Mouse (Mus musculus) liver, embryonic 15.5 days (tissue): ENCODE measurements around the gene Elmod1. TPM values are rescaled to one million over a fixed set of nuclear protein-coding genes. Genes with fewer than 3 reads are reported as not detected.
"Not testable (repeated sequence)": the region's sequence is repeated elsewhere in the genome, so short reads cannot be mapped to it uniquely, and the experiment has no call there.

Source experiments
- ATAC-seq: fragments of 200-750 bp; cut with Nextera tagmentation; 2 replicates; pipeline ENCODE4 v1.8.0; 2017; ENCODE audit warnings: moderate number of reproducible peaks, mild to moderate bottlenecking, moderate library complexity; ENCODE audit not compliant: insufficient read depth
- H3K27ac ChIP-seq: fragments of 300-500 bp; sonication (generic); replicated peaks from 2 replicates; pipeline ENCODE4 v1.5.1; 2015; ENCODE audit warnings: mild to moderate bottlenecking, inconsistent platforms
- H3K27me3 ChIP-seq: fragments of 300-500 bp; sonication (generic); 2 replicates; pipeline ENCODE4 v1.6.1; 2015; ENCODE audit warnings: mild to moderate bottlenecking, inconsistent platforms
- H3K36me3 ChIP-seq: fragments of 300-500 bp; sonication (generic); replicated peaks from 2 replicates; pipeline ENCODE4 v1.6.1; 2015; ENCODE audit warnings: moderate library complexity, mild to moderate bottlenecking, inconsistent platforms
- H3K4me1 ChIP-seq: fragments of 300-500 bp; sonication (generic); replicated peaks from 2 replicates; pipeline ENCODE4 v1.6.1; 2015; ENCODE audit warnings: inconsistent platforms
- H3K4me2 ChIP-seq: fragments of 300-500 bp; sonication (generic); 2 replicates; pipeline ENCODE4 v1.6.1; 2015; ENCODE audit warnings: moderate library complexity, mild to moderate bottlenecking, inconsistent platforms
- H3K4me3 ChIP-seq: fragments of 300-500 bp; sonication (generic); replicated peaks from 2 replicates; pipeline ENCODE4 v1.5.1; 2015; ENCODE audit warnings: mild to moderate bottlenecking, inconsistent platforms
- H3K9ac ChIP-seq: fragments of 300-500 bp; sonication (generic); 2 replicates; pipeline ENCODE4 v1.6.1; 2015; ENCODE audit warnings: moderate library complexity, mild to moderate bottlenecking, inconsistent platforms
- H3K9me3 ChIP-seq: fragments of 300-500 bp; sonication (generic); replicated peaks from 2 replicates; pipeline ENCODE4 v1.6.1; 2016; ENCODE audit warnings: inconsistent platforms
- WGBS: fragments of 180-500 bp; shearing (Covaris S2); methylation state at CpG from one replicate; pipeline ENCODE4 v1.1.7; 2015; ENCODE audit warnings: mixed read lengths; ENCODE audit not compliant: insufficient replicate concordance; 5-methylcytosine and 5-hydroxymethylcytosine counted together
- polyA plus RNA-seq: library from polyadenylated mRNA; unstranded; fragments of >200 nt; fragmentation: Nextera tagmentation; extraction: Ambion mirVana; gene quantifications from 2 replicates; pipeline ENCODE4 v1.2.1, GENCODE M21; 2015

Elmod1 gene
- not detected in 2 replicates for polyA plus RNA-seq

DNA sequence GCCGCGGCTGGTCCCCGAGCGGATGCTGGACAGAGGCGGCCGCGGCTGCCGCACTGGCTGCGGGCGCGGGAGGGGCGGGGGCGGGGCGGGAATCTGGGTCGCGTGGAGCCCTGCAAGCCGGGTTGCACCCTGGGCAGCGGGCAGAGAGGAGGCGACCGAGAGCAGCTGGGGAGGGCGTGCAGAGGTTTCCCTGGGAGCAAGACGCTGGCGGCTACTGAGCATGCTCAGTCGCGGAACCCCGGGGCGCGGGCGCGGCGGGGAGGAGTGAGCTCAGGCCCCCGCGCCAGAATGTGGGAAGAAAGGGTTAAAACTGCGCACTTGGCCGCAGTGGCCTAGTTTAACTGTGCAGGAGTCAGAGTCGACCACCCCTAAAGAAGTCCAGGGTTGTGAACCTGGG is at the start of gene Elmod1:
Gene Elmod1 (minus strand): TSS at position 180 of the 397 bp plus-strand sequence.
- Histone ChIP-seq H3K4me1 (no peaks in the 10 kb centered on the region), H3K9ac (no peak within 1 kb of the TSS), H3K27ac (no peak within 1 kb of the TSS), H3K36me3 (no peaks in the 10 kb centered on the region), H3K9me3 (no peaks in the 10 kb centered on the region), H3K4me2 (peak within 1 kb of the TSS; percentile 53), H3K4me3 (peak within 1 kb of the TSS; percentile 15; the same call in 1 of the 2 replicates), H3K27me3 (peaks cover 42% of the 10 kb centered on the region)
- ATAC-seq: no peak
- 1% methylated on average over 36 of the region's 36 CpGs for WGBS

DNA sequence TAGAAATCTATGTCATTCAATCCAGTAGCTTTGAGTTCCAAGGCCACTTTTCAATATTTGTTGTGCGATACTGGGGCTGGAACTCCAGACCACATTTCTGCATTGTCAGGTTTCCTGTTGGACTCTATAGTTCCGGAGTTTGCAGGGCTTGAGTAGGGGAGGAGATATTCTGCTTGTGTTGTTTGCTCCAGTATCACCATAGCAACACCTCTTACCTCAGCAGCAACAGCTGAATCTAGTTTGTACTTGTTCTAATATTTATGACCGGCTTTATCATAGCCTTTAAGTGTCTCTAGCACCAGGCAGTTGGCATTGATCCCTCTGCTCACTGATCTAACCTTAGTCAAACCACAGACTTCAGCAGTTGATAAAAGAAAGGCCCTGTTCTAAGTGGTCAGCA is 47.7 kb upstream of the Elmod1 start:
- no peak for ATAC-seq
- Histone ChIP-seq H3K27ac (no peak overlapping the region), H3K36me3 (no peaks in the 10 kb centered on the region), H3K4me2 (no peak overlapping the region), H3K9me3 (no peaks in the 10 kb centered on the region), H3K27me3 (no peaks in the 10 kb centered on the region), H3K4me3 (no peak overlapping the region), H3K9ac (no peak overlapping the region), H3K4me1 (no peaks in the 10 kb centered on the region)
- WGBS: 46% methylated on average over 3 of the region's 3 CpGs

DNA sequence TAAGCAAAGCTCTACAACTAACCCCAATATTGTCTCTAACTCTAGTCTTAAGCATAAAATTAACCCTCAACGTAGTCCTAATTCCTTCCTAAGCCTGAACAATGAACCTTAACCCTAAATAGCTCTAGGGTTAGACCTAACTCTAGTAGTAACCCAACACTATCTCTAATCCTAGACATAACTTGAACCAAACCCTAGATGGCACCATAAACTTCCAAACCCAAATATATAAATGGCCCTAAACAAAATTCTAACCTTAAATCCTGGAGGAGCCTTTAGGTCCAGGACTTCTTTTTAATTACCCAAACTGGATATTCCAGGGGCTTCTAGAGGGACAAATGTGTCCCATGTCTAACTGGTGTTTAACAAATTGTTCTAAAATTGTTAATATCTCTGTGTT is 19.4 kb upstream of the Elmod1 start:
- Histone ChIP-seq H3K36me3 (no peaks in the 10 kb centered on the region), H3K4me3 (no peak overlapping the region), H3K9ac (no peak overlapping the region), H3K4me1 (no peaks in the 10 kb centered on the region), H3K4me2 (no peak overlapping the region), H3K27me3 (no peaks in the 10 kb centered on the region), H3K27ac (no peak overlapping the region), H3K9me3 (no peaks in the 10 kb centered on the region)
- WGBS: 44% methylated on average over 1 of the region's 1 CpGs
- no peak for ATAC-seq

DNA sequence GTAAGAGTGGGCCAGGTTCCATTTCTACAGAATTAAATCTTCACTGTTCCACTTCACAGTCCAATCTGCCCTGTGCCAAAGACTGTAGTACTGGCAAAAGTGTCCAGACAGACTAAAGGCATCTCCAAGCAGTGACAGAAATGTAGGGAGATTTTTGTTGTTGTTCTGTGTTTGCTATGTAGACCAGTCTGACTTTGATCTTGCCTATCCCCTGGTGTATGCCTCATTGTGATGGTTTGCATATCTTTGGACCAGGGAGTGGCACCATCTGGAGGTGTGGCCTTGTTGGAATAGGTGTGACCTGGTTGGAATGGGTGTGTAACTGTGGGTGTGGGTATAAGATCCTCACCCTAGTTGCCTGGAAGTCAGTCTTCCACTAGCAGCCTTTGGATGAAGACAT is 17.5 kb upstream of the Elmod1 start:
- not testable (repeated sequence) for H3K36me3 ChIP-seq, H3K27me3 ChIP-seq, H3K4me1 ChIP-seq, H3K4me3 ChIP-seq, H3K27ac ChIP-seq, ATAC-seq, H3K9me3 ChIP-seq, H3K9ac ChIP-seq, H3K4me2 ChIP-seq

DNA sequence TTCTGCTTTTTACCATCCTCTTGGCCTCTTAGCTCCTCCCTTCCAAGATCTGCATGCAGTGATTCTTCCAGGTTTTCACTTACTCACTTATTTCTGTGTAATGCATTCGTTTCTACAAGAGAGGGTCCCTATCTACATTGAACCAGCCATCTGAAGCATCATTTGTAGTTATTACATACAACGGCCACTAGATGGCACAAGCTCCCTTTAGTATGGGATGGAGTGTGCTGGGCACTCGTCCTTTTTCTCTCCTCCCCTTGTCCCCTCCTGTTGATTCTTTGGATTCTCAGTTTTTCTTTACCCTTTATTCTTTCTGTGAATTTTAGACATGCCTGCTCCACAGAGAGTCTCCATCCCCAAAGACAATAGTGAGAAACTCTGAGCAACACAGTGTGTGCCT is 15.8 kb upstream of the Elmod1 start:
- Histone ChIP-seq H3K9ac (no peak overlapping the region), H3K36me3 (no peaks in the 10 kb centered on the region), H3K4me3 (no peak overlapping the region), H3K27ac (no peak overlapping the region), H3K4me1 (no peaks in the 10 kb centered on the region), H3K27me3 (no peaks in the 10 kb centered on the region), H3K9me3 (no peaks in the 10 kb centered on the region), H3K4me2 (no peak overlapping the region)
- WGBS: 3% methylated on average over 3 of the region's 3 CpGs
- no peak for ATAC-seq

DNA sequence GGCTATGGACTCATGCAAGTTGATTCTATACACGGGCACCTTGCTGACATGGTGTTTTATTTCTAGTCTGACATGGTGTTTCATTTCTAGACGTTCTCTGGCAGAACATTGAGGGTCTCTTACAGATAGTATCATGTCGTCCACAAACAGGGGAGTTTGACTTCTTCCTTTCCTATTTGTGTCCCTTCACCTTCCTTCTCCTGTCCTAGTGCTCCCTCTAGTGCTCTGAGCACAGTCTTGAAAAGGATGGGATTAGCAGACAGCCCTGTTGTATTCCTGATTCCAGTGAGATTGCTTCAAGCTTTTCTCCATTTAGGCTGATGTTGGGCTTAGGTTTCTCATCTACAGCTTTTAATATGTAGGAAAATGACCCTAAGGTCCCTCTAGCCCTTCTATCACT is 11.9 kb upstream of the Elmod1 start:
- Histone ChIP-seq H3K9ac (no peak overlapping the region), H3K4me1 (no peaks in the 10 kb centered on the region), H3K27ac (no peak overlapping the region), H3K36me3 (no peaks in the 10 kb centered on the region), H3K4me3 (no peak overlapping the region), H3K9me3 (no peaks in the 10 kb centered on the region), H3K4me2 (no peak overlapping the region), H3K27me3 (no peaks in the 10 kb centered on the region)
- ATAC-seq: no peak
- 20% methylated on average over 3 of the region's 3 CpGs for WGBS

DNA sequence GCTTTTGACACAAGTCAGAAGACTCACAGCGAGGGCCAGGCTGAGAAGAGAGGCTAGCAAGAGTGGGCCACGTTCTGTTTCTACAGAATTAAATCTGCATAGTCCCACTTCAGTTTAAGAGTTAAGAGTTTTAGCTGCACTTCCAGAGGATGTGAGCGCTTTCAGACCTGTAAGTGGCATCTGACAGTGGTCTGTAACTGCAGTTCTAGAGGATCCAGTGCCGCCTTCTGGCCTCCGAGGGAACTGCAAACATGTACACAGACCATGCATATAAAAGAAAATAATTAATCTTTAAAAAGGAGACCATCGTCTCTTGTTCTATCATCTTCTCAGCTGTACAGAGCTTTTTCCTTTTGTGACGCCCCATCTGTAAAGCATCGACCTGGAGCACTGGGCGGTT is 9.8 kb upstream of the Elmod1 start:
- H3K9ac ChIP-seq: no peak overlapping the region
- no peaks in the 10 kb centered on the region for H3K4me1 ChIP-seq
- H3K4me3 ChIP-seq: no peak overlapping the region
- H3K27me3 ChIP-seq: no peaks in the 10 kb centered on the region
- no peaks in the 10 kb centered on the region for H3K36me3 ChIP-seq
- no peak for ATAC-seq
- 26% methylated on average over 9 of the region's 9 CpGs for WGBS
- no peaks in the 10 kb centered on the region for H3K9me3 ChIP-seq
- H3K4me2 ChIP-seq: no peak overlapping the region
- no peak overlapping the region for H3K27ac ChIP-seq

DNA sequence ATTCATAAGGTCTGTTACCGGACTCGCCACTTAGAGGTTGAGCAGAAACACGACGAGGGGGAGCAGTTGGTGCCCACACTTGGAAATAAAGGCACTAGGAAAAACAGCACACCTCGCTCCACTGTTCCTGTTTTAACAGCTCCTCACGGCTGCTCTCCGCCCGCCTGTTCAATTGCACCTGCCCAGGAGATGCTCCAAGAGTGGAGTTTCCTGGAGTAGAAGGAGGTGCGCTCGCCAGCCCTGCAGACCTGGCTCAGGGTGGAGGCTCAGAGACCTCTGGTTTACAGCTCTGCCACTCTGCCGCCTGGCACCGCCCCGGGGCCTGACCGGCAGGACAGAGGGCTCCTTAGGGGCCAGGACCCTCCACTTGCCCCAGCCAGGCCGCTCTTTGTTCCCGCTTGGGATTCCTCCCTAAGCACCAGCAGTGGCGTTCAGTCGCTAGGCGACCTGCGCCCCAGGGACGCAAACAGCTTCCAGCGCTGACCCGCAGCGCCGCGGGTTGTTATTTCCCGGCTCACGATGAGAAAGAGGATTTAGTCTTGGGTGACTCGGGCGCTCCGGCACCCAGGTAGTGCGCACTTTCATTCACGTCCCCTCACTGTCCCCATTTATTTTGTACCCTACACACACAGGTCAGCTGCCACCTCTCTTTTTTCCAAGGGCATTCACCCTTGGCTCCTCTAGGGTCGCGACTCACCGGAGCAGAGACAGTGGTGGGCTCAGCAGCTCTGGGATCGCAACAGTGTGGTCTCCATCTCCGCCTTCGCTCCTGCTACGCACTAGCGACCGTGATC is 576 bp downstream of the Elmod1 start:
- no peak for ATAC-seq
- Histone ChIP-seq H3K4me3 (peak overlapping the region; percentile 15; the same call in 1 of the 2 replicates), H3K36me3 (no peaks in the 10 kb centered on the region), H3K27ac (no peak overlapping the region), H3K4me1 (no peaks in the 10 kb centered on the region), H3K9me3 (no peaks in the 10 kb centered on the region), H3K27me3 (peaks cover 42% of the 10 kb centered on the region), H3K4me2 (peak overlapping the region; percentile 53), H3K9ac (no peak overlapping the region)
- 1% methylated on average over 42 of the region's 42 CpGs for WGBS

DNA sequence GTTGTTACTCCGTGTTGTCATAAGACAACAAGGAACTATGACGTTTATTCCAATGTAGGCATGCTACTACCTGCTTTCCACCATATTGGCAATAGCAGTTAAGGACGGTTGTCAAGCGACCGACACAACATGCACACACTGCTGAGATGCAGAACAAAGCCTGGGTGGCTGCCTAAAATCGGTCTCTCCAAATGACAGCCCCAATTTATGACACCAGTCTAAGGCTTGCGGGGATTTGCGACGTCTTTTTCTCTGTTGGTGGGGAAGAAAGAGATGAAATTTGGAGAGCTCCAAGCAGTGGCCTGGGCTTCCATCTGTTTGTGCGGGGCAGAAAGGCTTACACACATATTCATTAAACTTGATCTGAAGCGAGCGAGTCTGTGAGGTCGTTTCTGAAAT is 1.2 kb downstream of the Elmod1 start:
- Histone ChIP-seq H3K36me3 (no peaks in the 10 kb centered on the region), H3K4me2 (no peak overlapping the region), H3K4me3 (no peak overlapping the region), H3K9me3 (no peaks in the 10 kb centered on the region), H3K27me3 (peaks cover 42% of the 10 kb centered on the region), H3K27ac (no peak overlapping the region), H3K9ac (no peak overlapping the region), H3K4me1 (no peaks in the 10 kb centered on the region)
- no peak for ATAC-seq
- WGBS: 22% methylated on average over 13 of the region's 13 CpGs

DNA sequence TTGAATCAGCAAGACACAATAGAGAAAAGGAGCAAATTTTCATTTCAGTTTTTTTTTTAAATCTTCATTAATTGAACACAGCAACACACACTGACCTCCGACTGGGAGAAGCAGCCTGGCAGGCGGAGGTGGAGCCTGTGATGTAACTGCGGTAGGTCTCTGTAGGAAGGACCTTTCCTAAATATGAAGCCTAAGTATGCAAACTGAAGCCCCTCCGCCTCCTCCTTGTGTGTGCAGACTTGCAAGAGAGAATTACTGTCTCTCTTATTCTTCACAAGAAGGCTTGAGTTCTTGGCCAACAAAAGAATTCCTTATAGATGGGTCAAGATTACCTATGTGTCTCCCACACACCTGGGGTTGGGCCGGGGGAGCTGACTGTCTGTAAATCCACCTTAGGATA is 1.9 kb downstream of the Elmod1 start:
- 57% methylated on average over 5 of the region's 5 CpGs for WGBS
- H3K4me2 ChIP-seq: no peak overlapping the region
- no peak overlapping the region for H3K4me3 ChIP-seq

DNA sequence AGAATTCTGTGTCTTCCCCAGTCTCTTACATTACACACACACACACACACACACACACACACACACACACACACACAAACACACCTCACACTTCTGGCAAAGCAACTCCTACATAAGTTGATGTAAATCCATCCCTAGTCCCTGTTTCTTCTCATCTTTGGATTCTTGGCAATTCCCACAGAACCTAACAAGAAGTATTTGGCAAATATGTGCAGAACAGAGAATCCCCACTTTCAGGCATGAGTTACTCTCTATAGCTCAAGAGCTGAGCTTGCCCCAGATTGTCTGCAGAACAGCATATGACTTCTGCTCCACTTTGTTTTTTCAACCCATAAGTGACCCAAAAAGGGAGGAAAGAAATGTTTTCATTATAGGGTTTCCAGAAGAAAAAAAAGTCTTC is 2.7 kb downstream of the Elmod1 start:
- no peak overlapping the region for H3K4me2 ChIP-seq
- no peak overlapping the region for H3K27ac ChIP-seq
- ATAC-seq: no peak
- peaks cover 42% of the 10 kb centered on the region for H3K27me3 ChIP-seq
- no peaks in the 10 kb centered on the region for H3K9me3 ChIP-seq
- H3K4me3 ChIP-seq: no peak overlapping the region
- H3K36me3 ChIP-seq: no peaks in the 10 kb centered on the region
- no peaks in the 10 kb centered on the region for H3K4me1 ChIP-seq
- H3K9ac ChIP-seq: no peak overlapping the region

More for the DNA sequence above, 1.9 kb downstream of the Elmod1 start:
- H3K4me1 ChIP-seq: no peaks in the 10 kb centered on the region
- peaks cover 42% of the 10 kb centered on the region for H3K27me3 ChIP-seq
- H3K27ac ChIP-seq: no peak overlapping the region
- no peak for ATAC-seq
- H3K9me3 ChIP-seq: no peaks in the 10 kb centered on the region
- no peaks in the 10 kb centered on the region for H3K36me3 ChIP-seq
- H3K9ac ChIP-seq: no peak overlapping the region
